Mouse (Mus musculus) T-helper 17 cell (primary cell): Measurements from ENCODE around the gene Cd320.
"Not testable (repeated sequence)": the region's sequence is repeated elsewhere in the genome, so short reads cannot be mapped to it uniquely, and the experiment has no call there.

Experiments
- in situ Hi-C, 2 experiments: fragments of 300-600 bp; cut with MboI, MseI; formaldehyde crosslinking; loops; 1 replicate in 1 of 2; 2 replicates in 1 of 2; pipeline ENCODE4 v1.15.1; 2025; ENCODE audit warnings: high pct_unique_total_duplicates in 2 of 2

The Cd320 gene

DNA sequence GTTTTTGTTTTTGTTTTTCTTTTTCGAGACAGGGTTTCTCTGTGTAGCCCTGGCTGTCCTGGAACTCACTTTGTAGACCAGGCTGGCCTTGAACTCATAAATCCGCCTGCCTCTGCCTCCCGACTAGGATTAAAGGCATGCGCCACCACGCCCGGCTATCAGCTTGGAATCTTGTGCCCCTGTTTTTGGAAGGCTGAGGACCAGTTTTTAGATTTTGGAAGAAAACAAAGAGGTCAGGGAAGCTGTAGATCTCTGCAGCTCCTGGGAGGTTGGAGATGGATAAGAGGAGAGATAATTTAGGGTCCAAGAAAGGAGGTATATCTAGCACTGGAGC lies 17.9 kb upstream of the Cd320 start:
- in situ Hi-C loops = not testable (repeated sequence)

DNA sequence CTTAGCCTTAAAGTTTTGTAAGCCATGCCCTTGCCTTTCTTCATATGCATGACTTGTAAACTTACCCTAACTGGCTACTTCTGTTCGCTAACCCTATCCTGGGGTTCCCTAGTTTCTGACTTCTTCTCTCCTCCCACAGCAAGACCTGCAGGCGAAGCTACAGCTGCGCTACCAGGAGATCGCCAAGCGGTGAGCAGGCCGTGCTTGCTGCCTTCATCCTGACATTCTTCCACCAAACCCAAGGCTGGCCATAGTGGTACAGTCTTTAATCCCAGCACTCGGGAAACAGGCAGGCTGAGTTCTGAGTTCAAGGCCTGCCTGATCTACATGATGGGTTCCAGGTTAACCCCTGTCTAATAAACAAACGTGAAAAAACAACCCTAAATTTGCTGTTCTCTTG lies 17.4 kb upstream of the Cd320 start:
- in situ Hi-C loops = no loop called here

DNA sequence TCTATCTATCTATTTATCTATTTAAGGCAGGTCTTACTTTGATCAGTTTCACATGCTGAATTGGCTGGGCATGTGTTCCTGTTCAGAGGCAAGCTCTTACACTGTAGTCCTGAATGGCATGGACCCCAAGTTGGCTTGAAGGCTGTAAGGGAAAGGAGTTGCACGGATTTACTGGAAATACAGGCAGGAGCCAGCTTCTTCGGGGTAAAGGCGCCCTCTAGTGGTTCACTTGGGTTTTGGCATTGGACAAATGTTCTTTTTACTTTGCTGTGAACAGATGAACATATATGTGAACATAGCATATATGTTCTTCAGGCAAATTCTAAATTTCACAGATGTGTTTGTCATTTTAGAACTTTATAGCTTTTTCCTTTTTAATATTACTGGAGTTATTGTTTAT lies 16.0 kb upstream of the Cd320 start:
- in situ Hi-C loops = no loop called here

GRCm38 (mm10) chr17:33828892-33829291 lies 14.0 kb upstream of the Cd320 start:
- in situ Hi-C loops = no loop called here

GRCm38 (mm10) chr17:33829561-33829960 lies 13.3 kb upstream of the Cd320 start:
- in situ Hi-C loops = no loop called here

DNA sequence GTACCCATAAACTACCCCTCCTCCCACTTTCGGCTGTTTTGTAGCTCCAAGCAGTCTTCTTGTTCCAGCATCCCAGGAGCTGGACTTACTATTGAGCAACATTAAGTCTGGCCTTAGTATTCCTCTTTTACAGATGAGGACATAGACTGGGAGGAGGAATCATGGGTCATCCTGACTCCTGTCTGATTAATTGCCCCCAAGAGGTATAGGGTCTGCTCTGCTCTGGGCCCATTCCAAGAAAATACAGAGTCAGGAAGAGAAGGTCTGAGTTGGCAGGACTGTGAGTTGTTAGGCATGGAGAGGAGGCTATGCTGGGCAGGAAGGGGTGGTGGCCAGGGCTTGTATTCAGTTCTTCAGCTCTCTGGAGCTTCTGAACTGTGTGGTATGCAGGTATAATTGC lies 1.3 kb downstream of the Cd320 start:
- in situ Hi-C loops = loop anchor here in 1 of 2 experiments (5.0 kb wide), 1 partner anchor 48 kb away; the partner anchor contains the start of gene Kifc1

- in situ Hi-C loops = no loop called here
Observed at GRCm38 (mm10) chr17:33848139-33848538, 5.2 kb downstream of the Cd320 start.

- in situ Hi-C loops = no loop called here
Observed at GRCm38 (mm10) chr17:33851331-33851730, 8.4 kb downstream of the Cd320 start.

GRCm38 (mm10) chr17:33857816-33858215 lies 14.9 kb downstream of the Cd320 start:
- in situ Hi-C loops = no loop called here

- in situ Hi-C loops = no loop called here
Observed at GRCm38 (mm10) chr17:33865330-33866030, 22.6 kb downstream of the Cd320 start.

DNA sequence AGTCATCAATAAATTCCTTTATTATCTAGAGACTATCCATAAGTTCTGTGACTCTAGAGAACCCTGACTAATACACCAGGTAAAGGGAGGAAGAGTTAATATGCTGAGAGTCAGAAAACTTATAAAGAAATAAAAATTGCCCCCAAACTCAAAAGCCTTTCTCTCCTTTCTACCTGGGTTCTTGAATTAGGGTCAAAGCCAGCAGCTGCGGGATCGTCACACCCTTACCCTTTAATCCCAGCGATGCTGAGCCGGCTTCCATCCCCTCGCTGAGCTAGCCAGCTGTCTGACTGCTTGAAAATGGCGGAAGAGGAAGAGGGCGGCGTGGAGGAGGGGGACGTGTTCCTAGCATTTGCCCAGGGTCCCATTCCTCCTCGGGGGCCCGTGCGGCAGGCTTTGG lies 30.6 kb downstream of the Cd320 start, which contains the start of gene Gm7029:
Gene Gm7029 (plus strand): TSS at position 301 of the 400 bp plus-strand sequence.
- in situ Hi-C loops = not testable (repeated sequence)

GRCm38 (mm10) chr17:33874411-33874810 lies 31.5 kb downstream of the Cd320 start:
- in situ Hi-C loops = no loop called here

DNA sequence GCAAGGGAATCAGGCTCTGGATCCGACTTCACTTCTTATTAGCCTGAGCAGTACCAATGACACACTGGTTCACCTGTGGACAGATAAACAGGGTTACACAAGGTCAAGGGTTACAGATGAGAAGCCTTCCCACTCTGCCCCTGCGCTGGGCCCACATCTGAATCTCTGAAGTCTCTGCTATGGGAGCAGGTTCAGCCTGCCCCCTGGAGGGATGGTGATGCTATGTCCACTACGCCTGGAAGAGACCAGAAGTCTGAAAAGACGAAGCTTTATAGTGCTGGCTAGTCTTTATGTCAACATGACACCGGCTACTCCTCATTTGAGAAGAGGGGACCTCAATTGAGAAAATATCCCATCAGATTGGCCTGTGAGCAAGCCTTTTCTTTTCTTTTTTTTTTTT lies 32.9 kb downstream of the Cd320 start:
- in situ Hi-C loops = not testable (repeated sequence)

DNA sequence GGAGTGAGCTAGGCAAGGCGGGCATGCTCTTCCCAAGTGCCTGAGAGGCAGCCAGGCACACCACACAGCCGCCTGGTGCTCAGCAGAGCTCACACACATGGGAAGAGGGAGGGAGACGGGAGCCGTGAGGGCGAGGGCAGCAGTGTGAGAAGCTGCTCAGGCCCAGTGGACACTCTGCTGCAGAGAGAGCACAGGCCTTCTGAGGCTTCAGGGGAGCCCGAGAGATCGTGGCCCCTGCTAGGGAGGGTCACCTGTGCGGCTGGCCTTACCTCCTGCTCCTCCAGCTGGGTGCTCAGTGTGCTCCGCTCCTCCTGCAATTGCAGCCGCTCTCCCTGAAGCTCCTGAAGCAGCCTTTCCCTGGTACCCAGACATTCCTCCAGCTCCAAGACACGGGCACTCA lies 41.4 kb downstream of the Cd320 start:
- in situ Hi-C loops = not testable (repeated sequence)

GRCm38 (mm10) chr17:33887802-33888201 lies 44.9 kb downstream of the Cd320 start:
- in situ Hi-C loops = not testable (repeated sequence)

DNA sequence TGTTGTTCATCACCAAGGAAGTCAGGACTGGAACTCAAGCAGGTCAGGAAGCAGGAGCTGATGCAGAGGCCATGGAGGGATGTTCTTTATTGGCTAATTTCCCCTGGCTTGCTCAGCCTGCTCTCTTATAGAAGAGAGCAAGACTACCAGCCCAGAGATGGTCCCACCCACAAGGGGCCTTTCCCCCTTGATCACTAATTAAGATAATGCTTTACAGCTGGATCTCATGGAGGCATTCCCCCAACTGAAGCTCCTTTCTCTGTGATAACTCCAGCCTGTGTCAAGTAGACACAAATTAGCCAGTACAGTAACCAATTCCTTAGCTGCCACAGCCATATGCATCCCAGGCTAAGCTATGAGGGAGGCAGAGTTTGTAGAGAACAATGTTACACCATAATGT lies 45.3 kb downstream of the Cd320 start:
- in situ Hi-C loops = not testable (repeated sequence)

- in situ Hi-C loops = loop anchor here in 1 of 2 experiments (5.0 kb wide), 2 partner anchors 48 to 1568 kb away; partner anchors contain the start of genes Akap8 and Cd320
Observed at GRCm38 (mm10) chr17:33889941-33890532, 47.1 kb downstream of the Cd320 start.

GRCm38 (mm10) chr17:33890533-33891059 lies 47.7 kb downstream of the Cd320 start, which contains the start of gene Kifc1:
TSS of gene Kifc1 (minus strand) at chr17:33890661.
- in situ Hi-C loops = loop anchor here in 1 of 2 experiments (5.0 kb wide), 2 partner anchors 48 to 1568 kb away; partner anchors contain the start of genes Akap8 and Cd320

DNA sequence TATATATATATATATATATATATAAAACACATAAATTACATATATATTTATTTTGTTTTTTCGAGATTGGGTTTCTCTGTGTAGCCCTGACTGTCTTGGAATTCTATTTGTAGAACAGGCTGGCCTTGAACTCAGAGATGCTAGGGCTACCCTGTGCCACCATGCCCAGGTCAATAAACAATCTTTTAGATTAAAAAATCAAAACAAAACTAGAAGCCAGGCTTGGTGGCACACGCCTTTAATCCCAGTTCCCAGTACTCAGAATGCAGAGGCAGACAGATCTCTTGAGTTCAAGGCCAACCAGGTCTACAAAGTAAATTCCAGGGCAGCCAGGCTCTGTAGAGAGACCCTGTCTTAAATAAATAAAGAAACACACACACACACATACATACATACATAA lies 48.5 kb downstream of the Cd320 start:
- in situ Hi-C loops = loop anchor here in 1 of 2 experiments (5.0 kb wide), 2 partner anchors 49 to 1569 kb away; partner anchors contain the start of genes Akap8 and Cd320

DNA sequence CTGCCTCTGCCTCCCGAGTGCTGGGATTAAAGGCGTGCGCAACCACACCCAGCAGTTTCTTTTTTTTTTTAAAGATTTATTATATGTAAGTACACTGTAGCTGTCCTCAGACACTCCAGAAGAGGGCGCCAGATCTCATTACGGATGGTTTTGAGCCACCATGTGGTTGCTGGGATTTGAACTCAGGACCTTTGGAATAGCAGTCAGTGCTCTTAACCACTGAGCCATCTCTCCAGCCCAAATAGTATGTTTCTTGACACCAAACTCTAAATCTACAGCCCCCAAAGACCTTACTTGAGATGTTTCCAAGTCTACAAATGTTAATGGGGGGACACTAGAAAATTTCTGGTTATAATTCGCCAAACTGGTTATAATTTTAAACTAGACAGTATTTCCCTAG lies 49.0 kb downstream of the Cd320 start:
- in situ Hi-C loops = loop anchor here in 1 of 2 experiments (5.0 kb wide), 2 partner anchors 50 to 1570 kb away; partner anchors contain the start of genes Akap8 and Cd320

DNA sequence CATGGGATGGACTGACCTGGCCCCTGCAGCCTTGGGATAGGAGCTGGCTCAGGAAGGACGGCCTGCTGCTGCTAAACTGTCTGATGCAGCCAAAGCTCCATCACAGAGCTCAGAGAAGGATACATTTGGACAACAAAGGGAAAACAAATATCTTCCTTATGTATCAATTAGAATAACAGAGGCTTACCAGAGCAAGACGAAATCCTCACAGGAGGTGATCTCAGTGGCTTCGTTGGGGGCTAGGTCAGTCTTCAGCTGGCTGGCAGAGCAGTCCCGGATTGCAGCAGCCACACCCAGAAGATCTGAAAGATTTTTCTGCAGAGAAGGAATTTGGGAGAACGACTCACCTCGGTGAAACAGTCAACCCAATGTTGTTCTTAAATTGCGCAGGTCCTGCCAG lies 49.5 kb downstream of the Cd320 start:
- in situ Hi-C loops = loop anchor here in 1 of 2 experiments (5.0 kb wide), 2 partner anchors 50 to 1570 kb away; partner anchors contain the start of genes Akap8 and Cd320

GRCm38 (mm10) chr17:33893011-33893410 lies 50.1 kb downstream of the Cd320 start:
- in situ Hi-C loops = loop anchor here in 1 of 2 experiments (5.0 kb wide), 2 partner anchors 51 to 1571 kb away; partner anchors contain the start of genes Akap8 and Cd320
